In the genomic region with DNA sequence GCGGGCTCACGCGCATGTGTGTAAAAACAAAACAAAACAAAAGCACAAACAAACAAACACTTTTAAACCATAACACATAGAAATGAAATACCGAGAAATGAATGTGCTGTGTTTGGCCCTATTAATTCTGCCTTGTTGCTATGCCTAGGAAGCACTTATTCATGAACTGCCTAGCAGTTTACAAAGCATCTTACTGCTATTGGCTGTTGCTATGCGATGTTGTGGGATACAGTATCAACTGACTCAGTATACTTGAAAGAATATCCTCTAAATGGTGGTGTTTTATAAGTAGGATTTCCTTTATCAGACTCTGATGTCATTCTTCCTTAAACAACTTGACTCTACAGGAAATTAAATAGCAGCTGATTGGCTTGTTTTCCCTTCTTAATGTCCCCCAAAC, we compare ENCODE assay signal across 33 mouse cellular contexts.
"Had no signal": no experiment of that assay in that cellular context is flagged by ENCODE, and none has a peak within 500 bp of the region (broad histone marks: within the 10 kb centered on the region; RNA-seq: fewer than 3 reads in every experiment).

No protein-coding gene starts in this region.

- H3K4me1 ChIP-seq: limb, embryonic 15.5 days; liver, embryonic 12.5 days; liver, embryonic 13.5 days; liver, embryonic 15.5 days; megakaryocyte, embryonic 14.5 days; midbrain, embryonic 10.5 days; midbrain, embryonic 12.5 days; midbrain, embryonic 13.5 days; neural tube, embryonic 12.5 days had no signal

- H3K36me3 ChIP-seq: limb, embryonic 10.5 days; limb, embryonic 12.5 days; limb, embryonic 13.5 days; limb, embryonic 15.5 days; liver, embryonic 12.5 days; liver, embryonic 13.5 days; liver, embryonic 15.5 days; lung, embryonic 15.5 days; midbrain, embryonic 10.5 days; midbrain, embryonic 12.5 days; midbrain, embryonic 13.5 days; midbrain, embryonic 15.5 days; neural tube, embryonic 12.5 days; neural tube, embryonic 13.5 days had no signal

- H3K27me3 ChIP-seq: limb, embryonic 12.5 days; limb, embryonic 13.5 days; limb, embryonic 15.5 days; liver, embryonic 12.5 days; liver, embryonic 13.5 days; liver, embryonic 15.5 days; lung, embryonic 15.5 days; megakaryocyte, embryonic 14.5 days; midbrain, embryonic 12.5 days; midbrain, embryonic 13.5 days; midbrain, embryonic 15.5 days; neural tube, embryonic 12.5 days; neural tube, embryonic 13.5 days had no signal

- H3K9me3 ChIP-seq: limb, embryonic 10.5 days; limb, embryonic 12.5 days; limb, embryonic 13.5 days; limb, embryonic 15.5 days; liver, embryonic 12.5 days; liver, embryonic 15.5 days; lung, embryonic 15.5 days; megakaryocyte, embryonic 14.5 days; midbrain, embryonic 10.5 days; midbrain, embryonic 12.5 days; midbrain, embryonic 13.5 days; midbrain, embryonic 15.5 days; neural tube, embryonic 12.5 days; neural tube, embryonic 13.5 days had no signal

- H3K9ac ChIP-seq: limb, embryonic 12.5 days; limb, embryonic 13.5 days; limb, embryonic 15.5 days; liver, embryonic 12.5 days; liver, embryonic 13.5 days; liver, embryonic 14.5 days; liver, embryonic 15.5 days; liver, postnatal 0 days; lung, embryonic 14.5 days; lung, embryonic 15.5 days; midbrain, embryonic 12.5 days; midbrain, embryonic 13.5 days; midbrain, embryonic 15.5 days; neural tube, embryonic 12.5 days; neural tube, embryonic 13.5 days had no signal

- DNase-seq: left cerebral cortex, postnatal 4 days; liver; liver, embryonic 13.5 days; liver, postnatal 0 days; lung, adult 18-20 months; lung, adult 2 months; lung, embryonic 14.5 days; lung, postnatal 10 days; lung, postnatal 14 days; lung, postnatal 36 days; lung, postnatal 4 days; midbrain, embryonic 14.5 days had no signal

- H3K4me3 ChIP-seq: limb, embryonic 10.5 days; limb, embryonic 12.5 days; limb, embryonic 13.5 days; limb, embryonic 15.5 days; liver, embryonic 12.5 days; liver, embryonic 13.5 days; liver, embryonic 15.5 days; lung, embryonic 15.5 days; megakaryocyte, embryonic 14.5 days; midbrain, embryonic 10.5 days; midbrain, embryonic 12.5 days; midbrain, embryonic 13.5 days; midbrain, embryonic 15.5 days; myocyte; neural tube, embryonic 12.5 days; neural tube, embryonic 13.5 days had no signal

- ATAC-seq: liver, embryonic 12.5 days; liver, postnatal 0 days; lung, postnatal 0 days; midbrain, embryonic 13.5 days; midbrain, embryonic 15.5 days; midbrain, embryonic 16.5 days had no signal

- H3K4me2 ChIP-seq: limb, embryonic 12.5 days; limb, embryonic 13.5 days; limb, embryonic 15.5 days; liver, embryonic 11.5 days; liver, embryonic 12.5 days; liver, embryonic 13.5 days; liver, embryonic 15.5 days; lung, embryonic 14.5 days; lung, embryonic 15.5 days; midbrain, embryonic 11.5 days; midbrain, embryonic 12.5 days; midbrain, embryonic 13.5 days; midbrain, embryonic 15.5 days; neural tube, embryonic 12.5 days; neural tube, embryonic 13.5 days had no signal

- H3K27ac ChIP-seq: limb, embryonic 10.5 days; limb, embryonic 12.5 days; limb, embryonic 13.5 days; limb, embryonic 15.5 days; liver, embryonic 12.5 days; liver, embryonic 13.5 days; liver, embryonic 14.5 days; liver, embryonic 15.5 days; lung, embryonic 15.5 days; macrophage; midbrain, embryonic 10.5 days; midbrain, embryonic 12.5 days; midbrain, embryonic 13.5 days; midbrain, embryonic 15.5 days; neural tube, embryonic 12.5 days; neural tube, embryonic 13.5 days had no signal
